Mouse (Mus musculus) small intestine, adult 2 months (tissue): ENCODE data around the gene Ipmk. TPM values are rescaled to one million over a fixed set of nuclear protein-coding genes. Genes with fewer than 3 reads are reported as not detected.
A peak's percentile ranks its signal among the peaks of the same experiment; 100 is the strongest.

Experiments used
- H3K27ac ChIP-seq: fragments of 200-500 bp; 2 replicates; pipeline ENCODE4 v1.5.1; 2012; ENCODE audit warnings: low read depth, low read length, control low read depth, inconsistent platforms; ENCODE audit not compliant: insufficient read depth
- H3K27me3 ChIP-seq: fragments of 200-500 bp; 2 replicates; pipeline ENCODE4 v1.6.1; 2012; ENCODE audit warnings: mild to moderate bottlenecking, moderate library complexity, low read length, inconsistent platforms; ENCODE audit not compliant: control insufficient read depth, insufficient read depth
- H3K36me3 ChIP-seq: fragments of 200-500 bp; 2 replicates; pipeline ENCODE4 v1.6.1; 2012; ENCODE audit warnings: mild to moderate bottlenecking, low read length, control low read depth, inconsistent platforms; ENCODE audit not compliant: control insufficient read depth, insufficient read depth
- H3K4me1 ChIP-seq: fragments of 200-500 bp; 2 replicates; pipeline ENCODE4 v1.6.1; 2012; ENCODE audit warnings: low read length, inconsistent platforms, mixed read lengths; ENCODE audit not compliant: control insufficient read depth, insufficient read depth, insufficient read length
- H3K4me3 ChIP-seq: fragments of 200-500 bp; 2 replicates; pipeline ENCODE4 v1.5.1; 2012; ENCODE audit warnings: low read depth, mild to moderate bottlenecking, control low read depth, inconsistent platforms, low read length, moderate library complexity
- CTCF ChIP-seq: fragments of 200-500 bp; IDR thresholded peaks from 2 replicates; pipeline ENCODE4 v1.5.1; 2012; ENCODE audit warnings: low read depth, mild to moderate bottlenecking, control low read depth, inconsistent platforms, low read length, moderate library complexity, mixed read lengths; ENCODE audit not compliant: insufficient replicate concordance, insufficient read length; ENCODE audit errors: extremely low read depth
- POLR2A ChIP-seq: fragments of 200-500 bp; IDR thresholded peaks from 2 replicates; pipeline ENCODE4 v1.6.1; 2012; ENCODE audit warnings: low read depth, mild to moderate bottlenecking, control low read depth, inconsistent platforms, low read length, moderate library complexity
- WGBS: fragments of 180-500 bp; shearing (Covaris S2); methylation state at CpG from one replicate; pipeline ENCODE4 v1.1.7; 2018; 5-methylcytosine and 5-hydroxymethylcytosine counted together
- polyA plus RNA-seq: library from polyadenylated mRNA; depleted of rRNA; stranded (reverse); fragments of >200 nt; gene quantifications from 2 replicates; pipeline ENCODE4 v1.2.3, GENCODE M21; 2012

Ipmk gene
- polyA plus RNA-seq, 1 experiment = 111 TPM

DNA sequence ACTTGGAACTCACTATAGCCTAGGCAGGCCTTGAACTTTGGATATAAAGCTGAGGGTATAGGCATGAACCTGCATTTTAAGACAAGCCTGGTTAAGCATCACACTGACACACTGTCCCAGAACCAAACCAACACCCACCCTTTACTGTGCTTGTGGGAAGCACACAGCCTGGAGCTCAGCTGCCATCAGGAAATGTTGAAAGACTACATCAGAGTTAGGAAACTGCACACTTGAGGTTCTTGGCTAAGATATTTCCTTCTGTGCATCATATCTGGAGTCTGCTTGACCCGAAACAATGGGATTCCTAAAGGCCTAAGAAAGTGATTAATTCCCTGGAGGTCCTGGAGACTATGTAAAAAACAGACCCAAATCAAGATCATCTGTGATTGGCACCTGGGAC is 1.7 kb downstream of the Ipmk start:
- Histone ChIP-seq H3K4me1 (peaks cover 13% of the 10 kb centered on the region), H3K27me3 (no peaks in the 10 kb centered on the region), H3K36me3 (peaks cover 26% of the 10 kb centered on the region), H3K4me3 (peak overlapping the region; percentile 39; the same call in 1 of the 2 replicates), H3K27ac (peak overlapping the region; percentile 99)
- WGBS = 23% methylated on average over 1 of the region's 1 CpGs
- no peak for TF ChIP-seq POLR2A
- no peak for TF ChIP-seq CTCF

DNA sequence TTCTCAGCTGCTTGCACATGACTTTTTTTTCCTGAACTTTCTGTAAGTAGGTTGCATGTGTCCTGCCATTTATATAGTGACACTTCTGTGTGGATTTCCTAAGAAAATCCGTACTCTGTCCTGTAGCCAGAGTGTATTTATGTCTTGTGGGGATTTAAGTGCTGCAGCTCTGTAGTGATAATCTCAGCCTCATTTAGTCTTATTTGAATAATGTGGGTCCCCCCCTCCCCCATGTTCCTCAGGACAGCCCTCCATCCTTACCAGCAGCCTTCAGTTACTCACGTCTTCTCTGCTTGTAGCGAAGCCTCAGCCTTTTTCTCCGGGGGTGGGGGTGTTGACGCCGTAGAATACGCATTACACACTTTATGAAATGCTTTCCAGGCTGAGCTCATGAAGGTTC is 3.7 kb downstream of the Ipmk start:
- H3K36me3 ChIP-seq = peaks cover 30% of the 10 kb centered on the region
- no peak overlapping the region for H3K27ac ChIP-seq
- H3K27me3 ChIP-seq = no peaks in the 10 kb centered on the region
- 95% methylated on average over 7 of the region's 7 CpGs for WGBS
- H3K4me1 ChIP-seq = peaks cover 8% of the 10 kb centered on the region; the same call in 1 of the 2 replicates
- H3K4me3 ChIP-seq = peak overlapping the region; percentile 16; the same call in 1 of the 2 replicates
- TF ChIP-seq POLR2A (no peak), CTCF (no peak)

DNA sequence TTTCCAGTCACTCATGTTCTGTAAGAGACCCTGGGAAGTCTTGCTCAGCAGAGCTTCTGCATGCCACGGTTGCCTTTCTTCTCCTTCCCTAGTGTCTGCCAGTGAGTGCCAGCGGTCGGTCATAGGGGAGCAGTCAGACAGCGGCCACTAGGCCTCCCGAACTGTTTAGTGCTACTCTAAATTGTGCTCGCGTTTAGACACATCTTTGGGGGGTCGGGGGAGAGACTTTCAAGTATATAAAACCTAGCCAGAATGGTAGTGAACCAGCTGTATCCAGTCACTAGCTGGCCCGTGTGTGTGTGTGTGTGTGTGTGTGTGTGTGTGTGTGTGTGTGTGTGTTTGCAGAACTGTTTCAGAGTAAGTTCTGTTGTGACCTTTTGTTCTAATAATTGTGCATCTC is 6.3 kb downstream of the Ipmk start:
- Histone ChIP-seq H3K36me3 (peaks cover 37% of the 10 kb centered on the region), H3K27me3 (no peaks in the 10 kb centered on the region), H3K4me1 (peaks cover 6% of the 10 kb centered on the region; the same call in 1 of the 2 replicates), H3K4me3 (no peak overlapping the region), H3K27ac (no peak overlapping the region)
- 68% methylated on average over 9 of the region's 9 CpGs for WGBS
- no peak for TF ChIP-seq CTCF
- TF ChIP-seq POLR2A = no peak

DNA sequence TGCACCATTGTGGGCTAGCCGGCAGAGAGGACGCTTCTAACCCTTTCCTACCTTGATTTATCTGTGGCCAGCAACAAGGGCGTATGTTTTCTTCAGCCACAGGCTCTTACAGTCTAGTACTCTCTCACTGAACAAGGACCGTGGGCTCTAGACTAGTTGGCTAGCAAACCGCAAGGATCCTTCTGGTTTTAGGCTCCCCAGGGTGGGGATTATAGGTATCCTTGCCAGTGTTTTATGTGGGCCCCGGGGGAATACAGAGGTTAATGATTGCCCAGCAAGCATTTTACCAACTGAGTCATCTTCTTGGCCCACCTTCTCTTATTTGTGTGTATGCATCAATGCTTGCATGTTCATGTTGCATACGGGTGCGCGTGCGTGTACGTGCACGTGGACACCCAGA is 7.4 kb downstream of the Ipmk start:
- Histone ChIP-seq H3K4me3 (no peak overlapping the region), H3K4me1 (peaks cover 6% of the 10 kb centered on the region; the same call in 1 of the 2 replicates), H3K27me3 (no peaks in the 10 kb centered on the region), H3K36me3 (peaks cover 36% of the 10 kb centered on the region), H3K27ac (no peak overlapping the region)
- TF ChIP-seq CTCF (no peak), POLR2A (no peak)
- WGBS = 86% methylated on average over 12 of the region's 12 CpGs

DNA sequence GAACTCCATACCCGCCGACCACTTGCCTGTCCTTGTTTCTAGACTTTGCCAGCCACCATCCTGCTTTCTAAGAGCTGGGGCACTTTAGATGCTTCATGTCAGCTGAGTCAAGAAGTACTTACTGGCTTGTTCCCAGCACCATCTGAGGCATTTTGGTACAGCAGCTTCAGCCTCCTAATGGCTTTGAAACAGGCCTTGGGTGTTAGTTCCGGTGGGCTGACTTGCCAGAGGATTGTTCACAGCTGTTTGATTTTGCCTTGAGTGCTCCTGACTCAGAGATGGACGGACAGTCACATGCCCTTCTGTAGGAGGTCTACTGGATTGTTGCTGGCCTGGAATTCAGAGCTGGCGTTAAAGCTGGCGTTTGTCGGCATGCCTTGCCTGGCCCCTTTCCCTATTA is 13.5 kb downstream of the Ipmk start:
- 86% methylated on average over 7 of the region's 7 CpGs for WGBS
- Histone ChIP-seq H3K36me3 (peaks cover 30% of the 10 kb centered on the region), H3K27me3 (no peaks in the 10 kb centered on the region), H3K4me3 (no peak overlapping the region), H3K27ac (no peak overlapping the region), H3K4me1 (no peaks in the 10 kb centered on the region; the same call in 1 of the 2 replicates)
- TF ChIP-seq CTCF (no peak), POLR2A (no peak)

DNA sequence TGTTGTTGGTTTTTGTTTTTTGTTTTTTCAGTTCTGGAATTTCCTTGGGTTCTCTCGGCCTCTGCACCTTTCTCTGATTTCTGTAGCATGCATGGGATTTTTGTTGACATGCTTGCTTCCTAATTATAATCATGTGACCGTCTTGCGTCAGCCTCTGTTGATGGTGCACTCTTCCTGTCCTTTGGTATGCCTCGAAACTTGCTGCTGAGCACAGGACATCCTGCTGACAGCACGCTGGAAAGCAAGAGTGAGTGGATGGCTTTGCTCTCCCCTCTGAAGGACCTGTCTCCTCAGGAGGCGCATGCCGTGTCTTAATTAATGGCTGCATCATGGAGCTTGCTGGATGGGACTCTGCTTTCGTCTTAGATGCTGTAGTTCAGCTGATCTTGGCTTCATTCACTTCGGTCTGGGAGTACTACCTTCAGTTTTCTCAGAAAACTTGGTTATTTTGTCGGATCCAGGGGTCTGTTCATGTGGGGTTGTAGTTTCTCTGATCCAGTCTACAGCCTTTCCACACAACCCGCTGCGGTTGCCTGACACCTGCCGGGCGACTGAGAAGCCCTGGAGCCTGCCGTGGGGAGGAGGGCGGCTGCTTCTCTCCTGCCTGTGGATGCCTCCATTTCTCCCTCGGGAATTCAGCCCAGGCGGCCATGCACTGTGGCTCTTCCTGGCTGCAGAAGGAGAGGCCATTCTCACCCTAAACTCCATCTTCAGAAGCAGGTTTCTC is 14.4 kb downstream of the Ipmk start:
- no peaks in the 10 kb centered on the region; the same call in 1 of the 2 replicates for H3K4me1 ChIP-seq
- no peak overlapping the region for H3K4me3 ChIP-seq
- WGBS = 67% methylated on average over 18 of the region's 18 CpGs
- TF ChIP-seq CTCF = no peak
- peaks cover 34% of the 10 kb centered on the region for H3K36me3 ChIP-seq
- no peaks in the 10 kb centered on the region for H3K27me3 ChIP-seq
- no peak overlapping the region for H3K27ac ChIP-seq

DNA sequence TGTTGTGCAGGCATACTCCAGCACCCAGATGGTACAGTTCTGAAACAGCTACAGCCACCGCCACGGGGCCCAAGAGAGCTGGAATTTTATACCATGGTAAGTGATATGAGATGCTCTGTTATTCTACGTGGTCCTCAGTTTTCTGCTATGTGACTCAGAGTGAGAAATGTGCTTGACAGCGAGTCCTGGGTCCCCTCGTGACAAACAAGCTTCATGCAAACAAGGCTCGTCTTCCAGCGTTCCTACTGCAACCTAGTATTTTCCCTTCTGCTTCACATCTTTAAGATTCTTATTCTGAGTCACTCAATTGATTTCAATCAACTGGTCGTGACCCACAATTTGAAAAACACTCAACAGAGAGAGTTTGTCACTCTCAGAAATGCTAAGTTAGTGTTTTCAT is 15.9 kb downstream of the Ipmk start:
- Histone ChIP-seq H3K27ac (no peak overlapping the region), H3K4me3 (no peak overlapping the region), H3K36me3 (peaks cover 34% of the 10 kb centered on the region), H3K27me3 (no peaks in the 10 kb centered on the region), H3K4me1 (no peaks in the 10 kb centered on the region; the same call in none of the 2 replicates)
- WGBS = 85% methylated on average over 8 of the region's 8 CpGs
- no peak for TF ChIP-seq CTCF
- no peak for TF ChIP-seq POLR2A
